ENCODE assay signal across 29 mouse cellular contexts in the genomic region with DNA sequence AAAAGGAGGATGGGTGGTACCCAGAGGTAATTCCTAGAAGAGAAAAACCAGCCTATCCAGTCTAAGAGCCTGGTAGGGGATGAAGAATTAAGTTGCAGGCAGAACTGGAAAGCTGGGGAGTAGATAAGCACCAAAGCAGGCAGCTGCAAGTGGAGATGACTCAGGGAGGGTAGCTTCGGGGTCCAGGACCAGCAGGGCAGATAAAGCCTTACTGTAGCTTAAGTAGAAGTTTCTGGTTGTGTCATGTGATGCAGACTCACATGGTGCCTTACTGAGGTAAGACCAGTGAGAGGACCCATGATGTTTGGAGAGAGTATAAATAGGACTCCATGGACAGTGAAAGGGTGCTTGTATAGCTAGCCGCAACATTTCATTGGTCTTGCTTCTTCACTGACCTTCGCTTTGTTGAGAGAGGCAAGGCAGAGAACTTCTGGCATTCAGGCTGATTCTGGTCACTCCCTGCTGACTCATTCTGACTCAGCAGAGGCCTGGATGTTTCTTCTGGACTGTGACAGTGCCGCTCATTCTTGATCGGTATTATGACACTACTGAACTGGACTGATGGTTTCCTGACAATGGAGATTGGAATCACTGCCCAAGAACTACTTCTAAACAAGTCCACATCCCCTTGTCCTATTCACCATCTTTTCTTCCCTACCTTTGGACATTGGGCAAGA.
DNase-seq lines count a peak whose midpoint lies in the region; ATAC-seq lines count a peak whose summit lies in the region.
"Had no signal": no experiment of that assay in that cellular context is flagged by ENCODE, and none has a peak within 500 bp of the region (broad histone marks: within the 10 kb centered on the region; RNA-seq: fewer than 3 reads in every experiment).

No protein-coding gene starts in this region.

- ATAC-seq in limb, embryonic 13.5 days (ENCODE audit: low FRiP score, low read depth): peak; percentile 28; the same call in 1 of the 2 replicates
- peak; percentile 34; the same call in 1 of the 2 replicates for ATAC-seq in liver, embryonic 13.5 days (ENCODE audit: low read depth)
- ATAC-seq: CD4-positive, CD25-positive, alpha-beta regulatory T cell, adult 4 months; forebrain, embryonic 14.5 days; intestine, embryonic 16.5 days had no signal

- no peak overlapping the region for H3K4me2 ChIP-seq in limb, embryonic 13.5 days (replicated peaks)
- H3K4me2 ChIP-seq in liver, embryonic 13.5 days: no peak overlapping the region
- H3K4me2 ChIP-seq: heart, embryonic 15.5 days; hindbrain, embryonic 13.5 days; limb, embryonic 12.5 days; liver, embryonic 15.5 days; lung, embryonic 15.5 days; midbrain, embryonic 11.5 days; stomach, embryonic 15.5 days had no signal

- H3K36me3 ChIP-seq in limb, embryonic 13.5 days: no peaks in the 10 kb centered on the region
- no peaks in the 10 kb centered on the region for H3K36me3 ChIP-seq in limb, embryonic 10.5 days
- H3K36me3 ChIP-seq in liver, embryonic 13.5 days: no peaks in the 10 kb centered on the region
- H3K36me3 ChIP-seq: heart, embryonic 15.5 days; hindbrain, embryonic 13.5 days; limb, embryonic 12.5 days; liver, embryonic 15.5 days; lung, embryonic 15.5 days; stomach, embryonic 15.5 days had no signal

- H3K27ac ChIP-seq in limb, embryonic 13.5 days: no peak overlapping the region
- no peak overlapping the region for H3K27ac ChIP-seq in limb, embryonic 10.5 days
- H3K27ac ChIP-seq in liver, embryonic 13.5 days: no peak overlapping the region
- H3K27ac ChIP-seq: heart, embryonic 15.5 days; hindbrain, embryonic 13.5 days; limb, embryonic 12.5 days; liver, embryonic 15.5 days; lung, embryonic 15.5 days; stomach, embryonic 15.5 days had no signal

- no peak overlapping the region for H3K9ac ChIP-seq in limb, embryonic 13.5 days
- H3K9ac ChIP-seq in liver, embryonic 13.5 days: no peak overlapping the region
- H3K9ac ChIP-seq: heart, embryonic 15.5 days; hindbrain, embryonic 13.5 days; limb, embryonic 12.5 days; liver, embryonic 15.5 days; lung, embryonic 15.5 days; stomach, embryonic 15.5 days had no signal

- WGBS in limb, embryonic 13.5 days: 96% methylated on average over 5 of the region's 5 CpGs
- WGBS in limb, embryonic 10.5 days: 98% methylated on average over 5 of the region's 5 CpGs
- 69% methylated on average over 5 of the region's 5 CpGs for WGBS in liver, embryonic 13.5 days (ENCODE audit: insufficient replicate concordance)

- no peaks in the 10 kb centered on the region for H3K9me3 ChIP-seq in limb, embryonic 13.5 days
- H3K9me3 ChIP-seq in limb, embryonic 10.5 days (replicated peaks): no peaks in the 10 kb centered on the region
- H3K9me3 ChIP-seq in liver, embryonic 13.5 days (replicated peaks): no peaks in the 10 kb centered on the region
- H3K9me3 ChIP-seq: heart, embryonic 15.5 days; hindbrain, embryonic 13.5 days; limb, embryonic 12.5 days; liver, embryonic 15.5 days; lung, embryonic 15.5 days; stomach, embryonic 15.5 days had no signal

- DNase-seq in limb, embryonic 10.5 days (ENCODE audit: low spot score): no peak
- DNase-seq in 416B (ENCODE audit: low read depth): peak; percentile 75
- DNase-seq in Muller cell, postnatal 12 days (ENCODE audit: inconsistent ontology term): peak; percentile 34
- peak; percentile 4 for DNase-seq in liver, embryonic 13.5 days
- no peak for DNase-seq in spleen, postnatal 10 days (ENCODE audit: low spot score in 2 of 2)
- DNase-seq in kidney, adult 9 months: no peak
- DNase-seq: adrenal gland, postnatal 14 days; cerebellum, adult 11 months; cerebellum, adult 9-10 months; cerebellum, postnatal 36 days; gastrocnemius, postnatal 14 days; heart, postnatal 4 days; kidney, adult 8-10 months; kidney, postnatal 14 days; layer of hippocampus, adult 9-11 months; lung, postnatal 36 days; retina, postnatal 1 day; right cerebral cortex, postnatal 14 days had no signal

- no peaks in the 10 kb centered on the region for H3K27me3 ChIP-seq in limb, embryonic 13.5 days
- H3K27me3 ChIP-seq in limb, embryonic 10.5 days (ENCODE audit: low read depth, poor library complexity, severe bottlenecking): peaks cover 17% of the 10 kb centered on the region
- H3K27me3 ChIP-seq in liver, embryonic 13.5 days: no peaks in the 10 kb centered on the region
- H3K27me3 ChIP-seq: heart, embryonic 15.5 days; hindbrain, embryonic 13.5 days; liver, embryonic 15.5 days; lung, embryonic 15.5 days; stomach, embryonic 15.5 days had no signal

- 0 out of 2 replicates have a peak, but pooled peaks cover 3% of the 10 kb centered on the region for H3K4me1 ChIP-seq in limb, embryonic 13.5 days
- H3K4me1 ChIP-seq in limb, embryonic 10.5 days: peaks cover 15% of the 10 kb centered on the region
- H3K4me1 ChIP-seq in liver, embryonic 13.5 days (replicated peaks): no peaks in the 10 kb centered on the region
- H3K4me1 ChIP-seq: heart, embryonic 15.5 days; hindbrain, embryonic 13.5 days; liver, embryonic 15.5 days; stomach, embryonic 15.5 days had no signal

- H3K4me3 ChIP-seq in limb, embryonic 13.5 days: no peak overlapping the region
- no peak overlapping the region for H3K4me3 ChIP-seq in limb, embryonic 10.5 days
- no peak overlapping the region for H3K4me3 ChIP-seq in liver, embryonic 13.5 days (replicated peaks)
- H3K4me3 ChIP-seq: heart, embryonic 15.5 days; hindbrain, embryonic 13.5 days; limb, embryonic 12.5 days; liver, embryonic 15.5 days; lung, embryonic 15.5 days; stomach, embryonic 15.5 days had no signal

Comparison
In these comparisons a context has a peak if more than half of its experiments do, and no peak if none do; other contexts are left out.
1. DNase-seq: peak in 416B (single experiment), Muller cell, postnatal 12 days (single experiment) and liver, embryonic 13.5 days (single experiment); none in limb, embryonic 10.5 days (single experiment), spleen, postnatal 10 days (0 of 2) and kidney, adult 9 months (single experiment).